Mouse (Mus musculus) c-Kit-negative CD71-positive TER-119-positive erythroid progenitor cells, embryonic 14.5 days (primary cell): ENCODE results near the gene Tnfrsf8.
"Not testable (repeated sequence)": the region's sequence is repeated elsewhere in the genome, so short reads cannot be mapped to it uniquely, and the experiment has no call there.

Source experiments
- DNase-seq: peaks from one replicate; pipeline ENCODE4 v3.0.0-alpha.2; 2013; ENCODE audit warnings: low read depth, low spot score

Gene Tnfrsf8

DNA sequence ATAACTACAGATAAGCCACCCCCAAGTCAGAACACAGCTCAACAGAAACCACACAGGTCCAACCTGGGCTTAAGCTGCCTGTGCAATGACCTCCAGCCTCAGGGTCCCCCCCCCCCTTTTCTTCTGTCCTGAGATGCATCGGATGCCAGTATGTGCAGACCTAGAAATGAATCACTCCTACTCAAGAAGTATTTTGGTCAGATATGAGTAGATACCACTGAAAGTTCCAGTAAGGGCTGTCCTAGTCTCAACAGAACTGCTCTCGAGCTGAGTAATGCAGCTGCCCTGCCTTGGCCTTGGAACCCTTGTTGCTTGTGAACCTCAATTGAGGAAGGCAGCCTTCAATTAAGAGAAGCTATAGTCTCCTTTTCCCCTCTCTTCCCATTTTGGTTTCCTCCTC is 4.1 kb downstream of the Tnfrsf8 start:
- DNase-seq, result no peak

DNA sequence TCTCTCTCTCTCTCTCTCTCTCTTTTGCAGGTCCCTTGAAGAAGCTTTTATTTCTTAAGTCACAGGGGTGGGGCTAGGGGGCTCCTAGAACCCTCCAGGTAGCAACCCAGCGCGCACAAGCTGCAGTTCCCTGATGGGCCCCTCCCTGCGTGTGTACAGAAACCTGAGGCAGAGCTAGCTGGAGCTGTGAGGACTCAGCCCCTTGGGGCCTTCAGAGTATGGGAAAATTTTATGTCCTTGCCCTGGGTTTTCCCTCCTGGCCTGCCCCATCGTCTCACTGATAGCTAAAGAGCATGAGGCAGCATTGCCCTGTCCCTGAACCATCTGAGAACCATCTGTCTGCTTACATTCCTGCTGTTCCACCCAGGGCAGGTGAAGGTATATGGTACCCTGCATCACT is 8.5 kb downstream of the Tnfrsf8 start:
- DNase-seq, result no peak

DNA sequence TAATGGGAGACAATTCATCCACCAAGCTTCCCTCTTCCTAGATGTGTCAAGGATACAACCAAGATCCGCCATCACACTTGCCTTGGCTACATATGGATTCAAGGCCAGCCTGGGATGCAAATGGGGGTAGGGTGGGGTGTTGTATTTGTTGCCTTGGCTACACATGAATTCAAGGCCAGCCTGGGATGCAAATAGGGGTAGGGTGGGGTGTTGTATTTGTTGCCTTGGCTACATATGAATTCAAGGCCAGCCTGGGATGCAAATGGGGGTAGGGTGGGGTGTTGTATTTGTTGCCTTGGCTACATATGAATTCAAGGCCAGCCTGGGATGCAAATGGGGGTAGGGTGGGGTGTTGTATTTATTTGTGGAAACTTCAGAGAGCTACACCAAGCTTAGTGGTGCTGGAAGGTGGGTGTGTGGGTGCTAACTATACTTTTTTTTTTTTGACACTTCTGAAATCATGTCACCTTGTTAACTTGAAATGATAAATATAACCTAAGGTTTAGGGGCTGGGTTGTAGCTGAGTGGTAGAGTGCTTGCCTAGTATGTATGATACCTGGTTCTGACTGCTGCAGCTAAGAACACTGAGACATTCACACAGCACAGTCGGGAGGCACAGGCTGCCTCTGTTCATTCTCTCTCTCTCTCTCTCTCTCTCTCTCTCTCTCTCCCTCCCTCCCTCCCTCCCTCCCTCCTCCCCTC is 9.2 kb downstream of the Tnfrsf8 start:
- DNase-seq, result not testable (repeated sequence)

DNA sequence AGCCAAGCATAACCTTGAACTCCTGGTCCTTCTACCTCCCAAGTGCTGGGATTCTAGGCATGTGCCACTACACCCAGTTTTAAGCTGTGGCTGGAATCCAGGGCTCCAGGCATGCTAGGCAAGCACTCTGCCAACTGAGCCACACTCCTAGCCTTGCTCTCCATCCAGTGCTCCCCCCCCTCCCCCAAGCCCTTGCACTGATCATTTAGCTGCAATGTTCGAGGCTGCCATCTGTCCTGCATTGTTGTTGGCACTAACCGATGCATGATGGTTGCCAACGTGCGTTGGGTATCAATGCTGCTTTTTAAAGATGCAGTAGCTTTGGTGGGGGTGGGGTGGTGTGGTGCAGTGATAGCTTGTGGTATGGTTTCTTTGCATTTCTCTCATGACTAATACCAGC is 10.9 kb downstream of the Tnfrsf8 start:
- no peak for DNase-seq

DNA sequence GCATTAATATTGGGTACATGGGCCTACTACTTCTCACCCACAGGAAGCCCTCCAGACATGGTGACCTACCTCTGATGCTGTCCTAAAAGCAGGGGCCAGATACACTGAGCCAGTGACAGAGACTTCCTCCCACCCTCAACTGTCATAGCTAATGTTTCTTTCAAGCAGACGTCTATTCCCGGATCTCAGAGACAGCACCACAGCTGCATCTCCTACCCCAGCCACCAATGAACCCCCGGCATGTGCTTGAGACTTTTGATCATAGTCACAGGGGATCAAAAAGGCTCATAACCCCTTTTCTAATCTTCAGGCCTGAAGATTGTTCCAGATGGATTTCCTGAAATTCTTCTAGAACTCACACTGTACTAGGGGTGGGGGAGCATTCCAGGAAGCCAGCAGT is 12.9 kb downstream of the Tnfrsf8 start:
- no peak for DNase-seq

DNA sequence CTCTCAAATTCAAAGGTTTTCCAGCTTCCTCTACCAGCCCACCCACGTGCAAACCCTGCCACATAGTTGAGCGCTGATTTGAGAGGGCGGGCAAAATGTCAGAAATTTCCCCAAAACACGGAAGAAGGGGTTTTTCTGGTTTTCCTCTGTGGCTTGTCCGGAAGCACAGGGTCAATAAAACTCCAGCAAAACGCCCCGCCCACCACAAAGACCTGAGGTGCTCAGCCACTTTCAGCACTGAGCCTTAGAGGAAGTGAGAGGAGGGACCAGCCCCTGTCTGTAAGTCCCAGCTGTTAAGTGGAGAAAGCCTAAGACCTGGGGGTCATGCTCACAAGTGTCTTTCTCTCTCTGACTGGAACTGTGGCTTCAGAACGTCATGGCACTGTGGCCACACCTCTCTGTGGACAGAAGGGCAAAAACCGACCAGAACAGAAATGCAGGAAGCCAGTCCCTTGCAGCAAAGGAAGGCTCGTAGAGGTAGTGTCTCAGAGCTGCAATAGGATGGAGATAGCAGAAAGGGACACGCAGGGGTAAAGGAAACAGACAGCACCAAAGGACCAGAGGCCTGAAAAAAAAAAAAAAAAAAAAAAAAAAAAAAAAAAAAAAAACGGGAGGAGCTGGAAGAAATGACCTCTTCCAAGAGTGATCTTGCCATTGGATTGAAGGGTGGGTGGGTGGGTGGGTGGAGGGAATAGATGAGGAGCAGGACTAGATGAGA is 14.6 kb downstream of the Tnfrsf8 start:
- DNase-seq, result no peak

DNA sequence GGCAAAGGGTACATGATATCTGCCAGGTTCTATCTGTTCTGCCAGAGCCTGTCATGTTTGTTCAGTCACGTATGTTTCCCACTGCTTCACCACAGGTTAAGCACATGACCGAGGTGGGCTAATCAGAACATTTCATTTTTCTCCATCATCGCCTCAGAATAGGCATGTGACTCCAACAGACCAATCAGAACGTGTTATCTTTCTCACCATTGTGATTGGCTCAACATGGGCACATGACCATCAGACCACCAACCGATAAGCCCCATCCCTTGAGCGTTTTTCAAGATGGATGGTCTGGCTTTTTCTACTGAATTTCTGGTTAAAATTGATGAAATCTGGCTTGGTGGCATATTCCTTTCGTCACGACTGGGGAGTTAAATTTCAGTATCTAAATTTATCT is 15.6 kb downstream of the Tnfrsf8 start:
- no peak for DNase-seq

DNA sequence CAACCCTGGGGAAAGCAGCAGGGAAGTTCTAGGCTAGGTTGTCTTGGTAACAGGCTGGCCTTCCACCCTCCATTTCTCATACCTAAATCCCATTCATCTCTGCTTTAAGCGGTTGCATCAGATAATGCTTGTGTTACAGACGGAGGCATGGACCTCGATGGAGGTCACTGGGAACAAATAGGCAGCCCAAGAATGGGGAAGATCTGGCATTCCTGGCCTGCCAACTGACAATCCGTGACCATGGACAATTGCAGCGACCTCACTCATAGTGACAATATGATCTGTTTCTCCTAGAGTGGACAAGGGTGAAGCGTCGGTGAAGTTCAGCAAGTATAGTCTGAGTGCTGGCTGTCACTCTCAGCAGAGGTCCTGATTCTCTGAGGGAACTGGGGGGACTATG is 16.1 kb downstream of the Tnfrsf8 start:
- no peak for DNase-seq

DNA sequence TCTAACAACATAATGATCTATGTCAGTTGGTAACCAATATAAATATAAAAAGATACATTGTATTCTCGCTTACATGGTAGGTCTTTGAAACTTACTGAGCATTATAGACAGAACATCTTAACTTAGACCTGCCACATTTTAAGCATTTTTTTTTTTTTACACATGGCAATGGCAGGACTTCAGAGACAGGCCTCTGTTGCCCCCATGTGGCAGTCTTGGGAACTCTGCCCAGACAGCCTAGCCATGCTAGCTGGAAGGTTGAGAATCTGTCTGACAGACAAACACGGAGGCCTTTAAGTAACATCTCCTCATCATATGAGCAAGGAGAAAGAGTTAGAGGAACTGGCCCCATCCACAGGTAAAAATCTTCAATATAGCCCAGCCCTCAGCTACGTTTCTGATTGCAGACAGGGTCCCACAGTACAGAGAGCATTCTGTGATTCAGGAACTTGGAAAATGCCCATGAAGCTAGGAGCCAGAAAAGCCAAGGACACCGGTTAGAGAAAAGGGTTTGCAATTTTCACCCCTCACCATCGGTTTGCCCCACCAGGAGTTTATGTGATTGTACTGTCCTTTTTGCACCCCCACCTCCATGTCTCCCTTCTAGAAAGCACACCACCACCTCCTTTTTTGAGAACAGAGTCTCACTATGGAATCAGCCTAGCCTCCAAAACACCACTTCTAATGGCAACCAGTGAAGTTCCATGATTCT is 19.2 kb downstream of the Tnfrsf8 start:
- DNase-seq, result no peak

DNA sequence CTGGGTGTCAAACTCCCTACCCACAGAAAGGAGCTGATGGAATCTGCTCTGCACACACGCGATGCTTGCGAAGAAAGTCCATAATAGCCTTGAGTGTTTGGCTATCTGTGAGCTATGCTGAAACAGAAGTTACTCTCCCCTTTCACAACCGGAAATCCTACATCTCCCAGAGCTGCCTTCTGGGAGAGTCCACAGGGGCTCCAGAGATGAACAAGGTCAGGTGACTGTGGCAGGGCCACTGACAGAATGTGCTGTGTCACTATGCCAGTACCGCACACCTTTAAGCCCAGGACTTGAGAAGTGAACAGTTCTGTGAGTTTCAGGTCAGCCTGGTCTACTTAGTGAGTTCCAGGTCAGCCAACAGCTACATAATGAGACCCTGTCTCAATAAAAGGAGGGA is 20.4 kb downstream of the Tnfrsf8 start:
- no peak for DNase-seq

DNA sequence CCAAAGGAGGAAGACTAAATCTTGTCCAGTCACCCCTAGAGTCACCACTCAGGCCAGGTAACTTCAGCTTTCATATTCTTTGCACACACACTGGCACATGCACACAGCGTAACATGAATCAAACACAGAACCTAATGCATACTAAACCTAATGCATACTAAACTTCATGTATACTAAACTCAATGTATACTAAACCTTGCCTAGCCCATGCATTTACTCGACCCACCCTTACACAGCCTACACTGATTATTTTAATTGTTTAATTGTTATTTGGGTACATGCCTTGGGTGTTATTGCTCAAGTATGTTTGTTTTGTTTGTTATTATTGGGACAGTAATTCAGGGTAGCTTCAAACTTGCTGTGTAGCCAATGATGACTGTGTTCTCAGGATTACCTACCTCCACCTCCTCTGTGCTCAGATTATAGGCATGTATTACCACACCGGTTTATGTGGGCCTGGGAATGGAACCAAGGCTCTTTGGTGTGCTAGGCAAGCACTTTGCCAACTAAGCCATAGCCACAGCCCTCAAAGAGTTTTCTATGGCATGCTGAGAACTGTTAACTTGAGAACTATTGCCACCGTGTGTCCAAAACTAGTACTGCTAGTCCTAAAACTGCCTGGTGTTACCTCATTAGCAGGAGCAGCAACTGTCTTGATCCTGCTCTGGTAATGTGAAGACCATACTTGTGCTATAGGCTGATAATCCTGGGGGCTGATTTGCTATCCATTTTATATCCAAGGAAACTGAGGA is 28.4 kb downstream of the Tnfrsf8 start:
- DNase-seq, result no peak

DNA sequence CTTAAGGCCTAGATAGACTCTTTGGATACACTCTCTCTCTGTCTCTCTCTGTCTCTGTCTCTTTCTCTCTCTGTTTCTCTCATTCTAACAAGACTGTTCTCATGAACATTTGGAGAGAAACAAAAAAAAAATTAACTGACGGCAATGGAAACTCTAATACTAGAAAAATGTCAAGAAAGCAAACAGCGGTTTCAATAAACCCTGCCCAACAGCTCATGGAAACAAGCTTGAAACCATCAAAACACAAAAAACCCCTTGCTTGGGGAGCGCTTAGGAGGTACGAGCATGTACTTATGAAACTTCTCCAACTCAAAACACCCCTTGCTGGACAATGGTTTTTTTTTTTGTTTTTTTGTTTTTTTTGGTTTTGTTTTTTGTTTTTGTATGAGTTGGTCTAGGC is 30.3 kb downstream of the Tnfrsf8 start:
- no peak for DNase-seq

DNA sequence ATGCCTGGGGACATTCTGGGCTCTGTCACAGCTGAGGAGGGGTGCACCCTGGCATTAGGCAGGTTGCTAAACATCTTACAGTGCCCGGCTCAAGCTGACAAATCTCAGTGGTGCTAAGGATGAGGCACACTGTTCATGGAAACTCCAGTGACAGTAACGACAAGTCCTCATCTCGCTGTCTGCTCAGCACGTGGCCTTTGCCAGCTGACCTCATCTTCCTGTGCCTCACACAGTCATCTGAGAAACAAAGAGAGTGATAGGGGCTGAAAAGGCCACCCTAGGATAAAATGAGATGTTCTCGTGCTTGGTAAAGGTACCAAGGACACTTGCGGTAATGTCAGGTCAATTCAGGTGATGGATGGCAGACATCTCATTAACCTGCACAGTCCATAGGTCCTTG is 31.5 kb downstream of the Tnfrsf8 start:
- no peak for DNase-seq

DNA sequence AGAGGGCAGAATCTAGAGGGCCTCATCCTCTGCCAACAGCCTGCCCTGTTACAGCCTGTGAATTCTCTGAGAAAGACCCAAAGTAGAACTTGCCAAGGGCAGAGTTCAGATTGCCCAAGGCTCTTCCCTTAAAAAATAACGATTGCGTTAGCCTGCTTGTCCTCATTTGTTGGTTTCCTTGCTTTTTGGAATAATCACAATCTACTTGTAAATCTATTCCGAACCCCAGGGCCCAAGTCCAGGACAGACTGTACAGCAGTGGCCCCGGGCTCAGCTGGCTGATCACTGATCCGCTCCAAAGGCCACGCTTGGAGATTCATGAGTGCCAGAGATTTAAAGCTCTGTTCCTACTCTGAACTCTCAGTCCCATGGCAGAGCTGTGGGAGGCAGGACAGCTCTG is 34.0 kb downstream of the Tnfrsf8 start:
- DNase-seq, result no peak

DNA sequence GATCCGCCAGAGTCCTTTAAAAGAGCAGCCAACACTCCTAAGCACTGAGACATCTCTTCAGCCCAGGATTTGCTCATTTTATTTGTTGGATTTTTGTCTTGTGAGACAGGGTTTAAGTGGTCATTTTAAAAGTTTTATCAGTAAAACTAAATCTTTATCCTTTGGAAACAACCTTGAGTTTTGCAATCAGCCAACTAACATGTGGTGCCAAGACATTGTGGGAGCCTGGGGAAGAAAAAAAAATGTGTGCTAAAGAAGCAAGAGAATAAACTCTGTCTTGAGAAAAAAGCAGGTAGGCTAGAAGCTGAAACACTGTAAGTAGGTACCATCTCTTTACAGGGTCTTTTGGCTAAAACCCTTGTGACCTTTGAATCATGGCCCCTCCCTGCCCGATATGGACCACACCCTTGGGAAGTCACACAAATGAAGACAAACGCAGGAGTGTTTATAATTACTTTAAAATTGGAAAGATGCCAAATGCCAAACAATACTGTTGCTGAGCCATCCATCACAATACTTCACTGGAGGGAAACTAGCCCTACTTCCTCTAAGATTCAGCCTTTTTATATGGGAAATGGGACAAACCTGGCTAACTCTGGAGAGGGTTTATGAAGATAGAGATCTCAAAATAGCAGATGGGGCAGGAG is 36.1 kb downstream of the Tnfrsf8 start:
- DNase-seq, result no peak

DNA sequence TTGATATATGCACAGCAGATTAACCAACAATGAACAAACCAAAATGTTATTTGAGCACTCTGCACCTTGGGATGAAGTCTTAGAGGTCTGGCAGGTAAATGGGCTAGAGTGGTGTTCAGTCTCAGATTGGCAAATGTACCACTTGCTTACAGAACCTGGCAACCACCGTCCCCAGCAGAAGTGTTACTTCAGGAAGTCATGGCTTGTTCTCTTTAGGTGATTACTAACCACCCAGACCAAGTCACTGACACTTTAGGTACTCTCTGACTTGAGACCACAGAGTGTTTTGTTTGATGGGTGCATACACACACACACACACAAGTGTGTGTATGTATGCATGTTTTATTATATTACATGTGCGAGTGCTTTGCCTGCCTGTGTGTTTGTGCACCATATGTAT is 36.7 kb downstream of the Tnfrsf8 start:
- no peak for DNase-seq

DNA sequence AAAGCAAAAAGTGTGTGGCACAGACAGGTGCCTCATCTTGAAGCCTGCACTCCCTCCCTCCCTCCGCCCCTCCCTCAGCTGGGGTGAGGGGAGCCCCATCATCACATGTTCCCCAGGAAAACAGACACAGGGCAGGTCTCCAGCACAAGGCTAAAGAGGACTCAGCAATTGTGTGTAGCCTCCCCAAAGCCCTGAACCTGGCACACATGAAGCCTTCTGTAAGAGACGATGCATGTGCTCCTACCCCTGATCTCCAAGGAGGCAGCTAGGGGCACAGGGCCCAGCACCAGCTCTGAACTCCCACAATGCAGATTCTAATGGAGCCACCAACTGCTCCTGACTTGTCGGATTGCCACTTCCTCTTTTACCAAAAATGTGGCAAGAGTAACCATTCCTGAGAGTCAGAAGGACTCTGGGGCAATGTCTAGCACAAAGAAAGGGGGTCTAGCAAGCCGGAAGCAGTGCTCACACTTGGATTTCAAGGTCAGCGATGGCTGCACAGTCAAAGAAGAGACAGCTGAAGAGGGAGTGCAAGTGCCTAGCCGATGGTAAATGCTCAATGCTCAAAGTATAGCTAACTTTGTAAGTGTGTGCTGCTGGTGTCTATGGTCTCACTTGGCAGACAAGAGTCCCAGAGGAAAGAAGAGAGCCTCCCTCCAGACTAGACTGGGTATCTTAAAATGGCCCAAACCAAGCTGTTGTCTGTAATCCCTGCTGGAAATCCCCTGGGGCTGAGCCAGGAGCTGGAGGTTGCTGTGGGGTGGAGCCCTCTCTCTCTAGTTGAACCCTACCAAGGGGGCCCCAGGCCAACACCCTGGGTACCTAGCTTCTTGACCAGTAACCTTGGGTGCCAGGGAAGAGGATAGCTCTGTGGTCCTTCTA is 38.4 kb downstream of the Tnfrsf8 start:
- no peak for DNase-seq

DNA sequence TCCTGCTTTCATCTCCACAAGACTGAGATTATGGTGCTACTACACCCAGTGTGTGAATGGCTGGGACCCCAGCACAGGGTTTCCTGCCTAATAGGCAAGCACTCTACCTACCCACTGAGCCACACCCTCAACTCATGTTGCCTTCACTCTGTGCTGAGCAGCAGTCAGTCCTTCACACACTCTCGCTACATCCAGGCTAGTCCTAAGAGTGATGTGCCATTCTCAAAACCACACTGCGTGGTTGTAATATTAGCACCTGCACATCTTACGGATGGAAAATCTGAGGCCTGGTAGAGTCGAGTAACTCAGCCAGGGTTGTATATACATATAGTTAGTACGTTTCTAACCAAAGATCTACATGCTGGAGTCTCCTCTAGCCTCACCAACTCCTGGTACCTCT is 40.1 kb downstream of the Tnfrsf8 start:
- no peak for DNase-seq

DNA sequence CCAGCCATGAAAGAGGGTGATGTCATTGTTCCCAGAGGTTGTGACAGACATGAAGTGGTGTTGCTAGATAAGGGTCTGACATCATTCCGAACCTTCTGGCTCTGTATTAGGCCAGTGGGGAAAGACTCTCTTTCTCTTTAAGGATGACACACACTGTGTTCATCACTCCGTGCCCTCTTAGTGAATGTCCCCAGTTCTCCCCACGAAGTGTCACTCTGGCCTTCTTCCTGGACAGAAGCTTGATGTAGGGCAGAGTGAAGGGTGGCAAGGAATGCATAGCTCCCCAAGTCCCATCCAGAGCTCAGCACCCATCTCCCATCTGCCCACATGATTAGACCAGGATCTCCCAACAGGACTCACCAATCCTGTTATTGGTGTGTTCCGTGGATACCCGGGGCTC is 41.0 kb downstream of the Tnfrsf8 start:
- no peak for DNase-seq

DNA sequence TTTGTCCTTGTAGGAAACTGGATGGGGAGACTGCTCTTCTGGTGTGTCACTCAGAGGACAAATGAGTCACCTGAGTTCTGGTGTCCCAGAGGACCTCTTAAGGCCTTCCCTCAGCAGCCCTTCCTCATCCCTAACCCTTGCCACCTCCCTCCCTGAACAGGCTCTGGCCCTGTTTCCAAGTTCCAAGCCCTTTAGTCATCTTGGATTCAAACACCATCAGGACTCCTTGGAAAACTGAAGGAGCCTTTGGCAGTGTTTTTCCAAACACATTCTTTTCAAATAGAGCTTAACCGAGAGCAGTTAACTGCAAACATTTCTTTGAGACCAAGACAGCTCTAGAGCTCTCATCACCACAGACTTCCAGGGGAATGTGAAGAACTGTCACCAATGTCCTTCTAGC is 42.2 kb downstream of the Tnfrsf8 start:
- no peak for DNase-seq

DNA sequence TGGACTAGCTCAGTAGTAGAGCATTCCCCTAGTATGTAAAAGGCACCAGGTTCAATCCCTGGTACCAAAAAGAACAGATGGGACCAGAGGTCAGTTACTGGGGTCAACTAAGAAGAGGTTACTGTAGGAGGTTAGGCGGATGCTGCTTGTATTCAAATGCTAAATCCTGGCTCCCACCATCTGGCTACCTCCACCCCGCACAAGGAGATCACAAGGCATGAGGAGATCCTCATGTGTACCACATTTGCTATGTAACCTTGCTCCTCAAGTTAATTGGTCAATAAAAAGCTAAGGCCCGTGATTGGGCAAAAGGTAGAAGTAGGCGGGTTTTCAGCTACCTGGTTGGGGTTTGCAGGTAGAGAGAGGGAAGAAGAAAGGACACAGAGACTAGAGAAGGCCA is 43.3 kb downstream of the Tnfrsf8 start:
- no peak for DNase-seq
